Mouse (Mus musculus) heart, adult 18-20 months (tissue): ENCODE measurements at regions not wholly inside any gene's neighbourhood (a gene's known extent, or its start where the extent isn't known, plus 50 kb on each side); places are given as distances from the start of the nearest gene placed in this dataset.
A peak's percentile ranks its signal among the peaks of the same experiment; 100 is the strongest.

Source experiments
- DNase-seq, 2 experiments: peaks; one replicate each; pipeline ENCODE4 v3.0.0; 2021 to 2022; ENCODE audit warnings: mixed read lengths in 1 of 2

DNA sequence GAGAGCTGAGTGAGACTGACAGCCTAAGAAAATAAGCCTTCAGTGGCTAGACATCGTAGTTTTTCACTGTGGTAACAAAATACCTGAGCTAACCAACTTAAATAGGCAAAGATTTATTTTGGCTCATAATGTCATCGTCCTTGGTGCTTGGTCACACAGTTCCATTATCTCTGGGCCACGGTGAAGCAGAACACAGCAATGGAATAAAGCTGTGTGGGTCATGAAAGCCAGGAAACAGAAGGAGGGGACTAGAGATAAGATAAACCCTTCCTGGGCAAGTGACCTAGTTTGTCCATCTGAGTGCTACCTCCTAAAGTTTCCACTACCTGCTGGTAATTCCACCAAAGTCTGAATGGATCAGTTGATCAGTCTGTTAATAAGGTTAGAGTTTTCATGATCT, 134.8 kb upstream of the Gm5129 start:
- peak in 1 of 2 experiments; percentile 35 for DNase-seq

DNA sequence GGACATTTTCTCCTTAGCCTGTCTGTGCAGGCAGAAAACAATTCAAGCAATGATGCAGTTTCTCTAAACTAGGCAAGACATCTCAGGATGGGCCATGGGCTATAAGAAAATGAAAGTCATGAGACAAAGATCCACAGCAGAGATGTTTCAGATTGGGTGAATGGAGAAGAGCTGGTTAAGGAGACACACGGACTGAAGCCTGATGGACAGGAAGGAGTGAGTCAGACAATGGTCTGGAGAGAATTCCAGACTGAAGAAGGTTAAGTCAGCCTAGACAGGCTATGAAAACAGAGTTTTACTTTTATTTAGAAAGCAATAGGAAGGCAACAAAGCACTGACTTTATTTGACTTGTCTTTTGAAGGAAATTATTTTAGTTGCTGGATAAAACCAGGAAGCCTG, 137.5 kb upstream of the Il6 start:
- DNase-seq, result no peak

DNA sequence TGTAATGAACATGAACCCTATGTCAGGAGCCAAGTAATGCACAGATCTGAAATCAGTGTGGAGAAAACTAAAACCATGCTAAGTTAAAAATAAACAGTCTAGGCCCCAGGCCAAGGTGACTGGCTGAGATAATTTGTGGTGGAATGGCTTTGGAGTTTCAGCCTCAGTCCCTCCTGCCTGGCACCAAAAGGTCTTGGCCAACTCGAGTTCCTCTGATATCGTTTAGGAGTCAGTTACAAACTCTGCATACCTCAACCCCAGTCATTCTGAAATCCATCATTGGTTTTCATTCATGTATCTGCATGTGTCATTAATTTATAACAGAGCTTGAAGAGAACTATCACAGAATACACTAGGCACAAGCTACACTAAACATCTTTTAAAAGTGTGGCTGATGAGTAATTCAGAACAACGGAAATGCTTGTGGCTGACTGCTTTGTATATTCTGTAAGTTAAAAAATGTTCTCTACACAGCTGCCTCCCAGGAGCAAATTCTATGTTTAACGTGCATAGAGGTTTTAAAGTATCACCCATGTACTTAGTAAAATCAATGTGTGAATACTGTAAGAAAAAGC, 125.6 kb upstream of the Il6 start:
- peak; percentile 32 to 38 for DNase-seq

DNA sequence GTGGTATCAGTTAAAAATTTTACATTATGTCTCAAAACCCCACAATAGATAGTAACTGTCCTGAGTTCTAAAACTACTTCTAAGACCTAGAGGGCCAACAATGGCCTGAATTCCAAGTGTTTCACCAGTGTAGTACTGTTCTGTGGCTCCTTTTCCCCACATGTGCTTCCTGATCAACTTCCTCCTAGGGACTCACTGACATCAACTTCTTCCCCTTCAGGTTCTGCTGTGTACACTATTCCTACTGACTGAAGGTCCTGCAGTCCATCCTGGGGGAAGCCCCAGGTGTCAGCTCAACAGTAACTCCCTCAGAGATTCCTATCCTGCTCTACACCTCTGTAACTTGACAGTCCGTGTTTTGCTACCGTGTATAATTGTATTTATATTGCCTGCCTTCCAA, 120.6 kb upstream of the Il6 start:
- DNase-seq, result no peak

DNA sequence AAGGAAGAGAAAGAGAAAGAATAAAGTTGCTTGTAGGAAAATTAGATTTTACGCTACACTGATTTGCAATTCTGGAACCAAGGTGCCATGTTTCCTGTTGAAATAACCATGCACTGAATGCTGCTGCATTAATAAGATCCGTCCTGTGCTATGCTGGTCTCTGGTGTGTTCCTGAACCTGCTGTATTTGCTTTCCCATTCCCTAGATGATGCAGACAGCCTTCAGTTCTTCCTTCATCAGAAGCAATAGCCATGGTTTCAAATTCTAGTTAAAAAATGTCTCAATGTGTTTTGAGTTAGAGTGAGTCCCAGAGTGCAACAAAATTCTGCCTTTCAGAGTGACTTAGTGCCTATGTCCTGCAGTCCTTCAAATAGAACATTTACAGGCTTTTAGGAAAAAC, 120.1 kb upstream of the Il6 start:
- DNase-seq, result no peak

DNA sequence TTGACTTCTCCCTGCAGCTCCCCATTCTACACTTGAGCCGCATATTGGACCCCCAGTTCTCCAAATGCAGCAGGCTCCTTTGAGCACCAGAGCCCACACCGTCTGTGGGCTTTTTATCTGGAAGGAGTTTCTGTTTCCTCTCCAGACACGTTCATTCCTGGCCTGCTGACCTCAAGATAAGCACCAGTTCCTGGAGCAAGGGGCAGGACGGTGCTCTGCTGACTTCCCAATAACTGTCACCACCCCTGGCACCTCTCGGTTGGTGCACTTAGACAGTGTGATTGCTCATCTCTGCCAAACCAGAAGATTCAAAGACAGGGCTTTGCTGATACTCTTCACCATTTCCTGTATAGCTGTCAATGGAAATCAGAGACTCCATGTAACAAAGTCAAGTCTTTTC, 119.1 kb upstream of the Il6 start:
- DNase-seq, result peak; percentile 18 to 27

DNA sequence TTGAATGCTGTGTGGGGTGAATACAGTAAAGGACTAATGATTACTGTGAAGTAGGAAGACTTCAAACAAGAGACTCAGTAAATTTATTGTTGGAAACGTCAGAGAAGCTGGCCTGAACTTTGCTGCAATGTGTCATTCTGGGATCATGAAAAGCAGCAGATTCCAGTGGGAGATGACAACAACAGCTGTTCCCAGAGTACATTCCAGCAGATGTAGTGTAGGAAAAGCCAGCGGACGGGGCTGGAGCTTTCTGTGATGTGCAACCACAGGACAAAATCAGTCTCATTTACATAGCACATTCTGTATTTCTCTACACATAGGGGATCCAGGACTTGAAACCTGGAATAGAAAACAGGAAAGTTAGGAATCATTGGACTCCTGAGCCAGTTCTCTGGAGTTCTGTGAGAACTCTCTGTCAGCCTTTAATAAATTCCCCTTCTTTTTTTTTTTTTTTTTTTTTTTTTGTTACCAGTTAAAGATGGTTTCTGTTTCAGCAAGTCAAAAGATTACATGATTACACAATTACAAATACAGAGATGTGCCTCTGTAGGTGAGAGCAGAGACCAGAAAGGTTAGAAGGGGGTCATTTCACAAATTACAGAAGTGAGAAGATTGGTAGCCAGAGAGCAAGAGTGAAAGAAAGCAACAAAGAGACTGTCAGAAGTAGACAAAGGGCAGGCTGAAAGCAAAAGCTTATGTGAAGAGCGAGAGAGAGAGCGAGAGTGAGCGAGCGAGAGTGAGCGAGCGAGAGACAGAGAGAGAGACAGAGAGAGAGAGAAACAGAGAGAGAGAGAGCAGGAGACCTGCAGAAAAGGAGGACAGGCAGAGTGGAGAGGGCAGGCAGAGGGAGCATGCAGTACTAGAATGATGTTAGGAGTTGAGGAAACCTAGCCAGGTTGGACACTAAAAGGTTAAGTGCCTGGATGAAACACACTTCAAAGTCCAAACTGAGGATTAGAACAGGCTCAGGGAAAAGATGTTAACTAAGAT, 118.0 kb upstream of the Il6 start:
- DNase-seq, result peak; percentile 55 to 72

DNA sequence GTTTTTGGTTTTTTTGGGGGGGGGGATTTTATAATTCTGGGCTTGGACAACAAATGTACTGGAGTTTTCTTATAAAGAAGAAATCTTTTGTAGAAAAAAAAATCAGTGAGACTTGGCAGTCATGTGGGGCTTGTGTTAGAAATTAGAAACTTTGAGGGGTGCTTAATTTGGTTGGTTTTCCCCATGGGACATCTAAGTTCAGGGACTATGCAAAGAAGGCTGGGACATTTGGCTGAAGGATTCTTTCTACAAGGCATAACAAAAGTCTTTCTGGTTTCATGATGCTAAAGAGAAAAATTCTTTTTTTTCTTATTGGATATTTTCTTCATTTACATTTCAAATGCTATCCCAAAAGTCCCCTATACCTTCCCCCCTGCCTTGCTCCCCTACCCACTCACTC, 115.3 kb upstream of the Il6 start:
- DNase-seq, result peak in 1 of 2 experiments; percentile 5

DNA sequence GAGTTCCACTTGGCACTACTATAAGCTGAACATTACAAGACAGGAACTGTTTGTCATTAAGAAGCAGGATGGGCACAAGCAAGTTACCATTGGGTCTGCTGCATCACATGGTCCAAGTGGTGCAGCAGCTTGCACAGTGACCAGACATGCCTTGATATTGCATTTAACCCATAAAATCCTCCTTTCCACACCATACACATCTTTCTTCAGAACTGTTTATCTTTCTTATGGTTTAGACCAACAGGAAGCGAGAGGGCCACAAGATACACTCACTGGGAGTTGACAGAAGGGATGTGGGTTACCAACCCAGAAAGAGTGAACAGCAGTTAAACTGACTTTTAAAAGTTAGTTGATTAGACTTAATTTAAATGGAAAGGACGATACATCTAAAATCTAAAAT, 111.2 kb upstream of the Il6 start:
- no peak for DNase-seq

DNA sequence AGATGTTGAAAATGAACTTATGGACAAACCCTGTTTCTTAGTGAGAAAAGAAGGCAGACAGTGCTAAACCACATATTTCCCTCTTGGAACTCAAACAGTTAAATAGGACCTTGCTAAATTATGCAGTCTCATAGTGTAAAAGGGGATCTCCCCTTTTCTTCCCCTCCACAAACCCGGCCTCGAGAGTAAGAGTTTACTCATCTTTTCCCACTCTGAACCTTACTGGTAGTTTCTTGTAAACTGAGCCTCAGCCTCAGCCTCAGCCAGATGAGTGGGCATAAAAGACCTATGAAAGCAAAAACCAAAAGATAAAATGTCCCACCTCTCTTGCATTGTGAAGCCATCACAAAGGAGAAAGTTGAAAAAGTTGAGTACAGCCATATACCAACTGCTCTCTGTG, 92.6 kb upstream of the Il6 start:
- DNase-seq, result no peak

DNA sequence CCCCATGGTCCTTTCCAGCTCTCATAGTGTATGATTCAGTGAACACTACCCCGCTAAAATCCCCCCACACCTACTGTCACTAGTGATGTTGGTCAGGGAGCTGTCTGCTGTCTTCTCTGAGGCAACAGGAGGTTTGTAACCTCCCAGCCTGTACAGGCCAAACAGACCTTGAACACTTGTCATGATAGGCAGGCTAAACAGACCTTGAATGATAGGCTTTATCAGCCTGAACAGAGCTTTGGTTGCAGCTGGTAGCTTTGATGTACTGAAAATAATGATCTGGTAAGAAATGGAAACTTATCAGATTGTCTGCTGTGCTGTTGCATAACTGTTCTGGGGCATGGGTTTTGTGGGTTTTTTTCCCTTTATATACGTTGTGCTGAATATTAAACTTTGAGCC, 87.4 kb upstream of the Il6 start:
- no peak for DNase-seq

DNA sequence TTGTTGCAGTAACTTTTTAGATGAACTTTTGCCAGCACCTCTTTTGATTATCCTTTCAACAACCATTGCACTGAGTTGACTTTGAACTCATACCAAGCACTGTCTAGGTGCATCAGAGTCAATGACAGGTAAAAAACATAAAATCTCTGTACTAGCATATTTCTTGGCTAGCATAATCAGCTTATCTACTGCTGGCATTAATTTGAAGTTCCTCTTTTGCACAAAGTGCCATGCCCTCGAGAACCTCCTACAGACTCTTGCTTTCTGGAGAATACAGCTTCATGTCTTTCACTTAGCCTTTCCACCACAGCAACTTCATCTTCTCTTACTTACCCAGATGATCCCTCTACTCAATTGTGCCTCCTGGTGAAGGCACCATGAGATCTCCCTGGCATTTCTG, 85.3 kb upstream of the Il6 start:
- DNase-seq, result no peak

DNA sequence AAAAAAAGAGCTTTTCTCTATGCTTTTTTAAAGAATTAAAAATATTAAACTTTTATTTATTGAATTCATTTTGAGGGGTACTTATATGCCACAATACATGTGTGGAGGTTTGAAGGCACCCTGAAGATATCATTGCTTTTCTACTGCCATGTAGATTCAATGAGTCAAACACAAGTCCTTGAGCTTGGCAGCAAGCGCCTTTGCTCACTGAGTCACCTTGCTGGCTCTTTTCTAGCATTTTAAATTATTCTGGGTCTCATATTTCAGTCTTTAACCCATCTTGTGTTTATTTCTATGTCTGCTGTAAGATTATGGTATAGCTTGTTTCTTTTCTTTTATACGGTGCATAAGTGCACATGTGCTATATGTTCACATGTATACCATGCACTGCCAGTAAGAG, 83.5 kb upstream of the Il6 start:
- DNase-seq, result no peak

DNA sequence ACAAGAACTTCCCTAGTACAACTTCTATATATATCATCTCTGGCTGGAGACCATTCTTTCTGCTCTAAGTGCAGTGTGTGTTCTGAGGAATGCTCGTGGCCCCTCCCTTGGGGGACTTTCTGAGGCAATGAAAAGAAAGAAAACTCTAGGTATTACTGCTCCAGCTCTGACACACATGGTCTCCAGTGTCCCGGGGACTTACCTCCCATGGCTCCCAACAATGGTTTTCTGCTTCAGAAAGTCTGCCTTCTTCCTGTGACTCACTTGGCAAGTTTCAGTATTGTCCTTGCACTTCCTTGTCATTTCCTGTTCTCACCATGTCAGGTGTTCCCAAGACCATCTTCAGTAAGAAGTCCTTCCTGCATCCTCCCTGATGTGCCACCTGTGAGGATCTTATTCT, 65.7 kb upstream of the Il6 start:
- no peak for DNase-seq

DNA sequence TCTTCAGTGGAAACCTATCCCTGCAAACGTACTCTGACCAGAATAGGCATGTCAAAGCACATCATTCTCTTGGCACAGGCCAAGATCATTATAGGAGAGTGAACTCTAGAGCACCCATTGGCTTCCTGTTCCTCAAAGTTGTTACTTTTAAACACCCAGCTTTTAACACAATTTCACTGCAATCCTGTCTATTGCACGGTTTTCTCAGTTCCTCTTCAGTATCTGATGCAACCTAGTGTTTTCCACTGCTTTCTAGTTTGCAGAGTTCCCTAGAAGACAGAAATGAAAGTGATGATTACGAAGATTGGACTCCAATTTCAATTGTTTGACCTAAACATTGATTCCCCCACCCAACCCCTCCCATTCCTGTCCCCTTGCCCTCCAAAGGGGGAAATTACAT, 64.8 kb upstream of the Il6 start:
- DNase-seq, result peak in 1 of 2 experiments; percentile 48

DNA sequence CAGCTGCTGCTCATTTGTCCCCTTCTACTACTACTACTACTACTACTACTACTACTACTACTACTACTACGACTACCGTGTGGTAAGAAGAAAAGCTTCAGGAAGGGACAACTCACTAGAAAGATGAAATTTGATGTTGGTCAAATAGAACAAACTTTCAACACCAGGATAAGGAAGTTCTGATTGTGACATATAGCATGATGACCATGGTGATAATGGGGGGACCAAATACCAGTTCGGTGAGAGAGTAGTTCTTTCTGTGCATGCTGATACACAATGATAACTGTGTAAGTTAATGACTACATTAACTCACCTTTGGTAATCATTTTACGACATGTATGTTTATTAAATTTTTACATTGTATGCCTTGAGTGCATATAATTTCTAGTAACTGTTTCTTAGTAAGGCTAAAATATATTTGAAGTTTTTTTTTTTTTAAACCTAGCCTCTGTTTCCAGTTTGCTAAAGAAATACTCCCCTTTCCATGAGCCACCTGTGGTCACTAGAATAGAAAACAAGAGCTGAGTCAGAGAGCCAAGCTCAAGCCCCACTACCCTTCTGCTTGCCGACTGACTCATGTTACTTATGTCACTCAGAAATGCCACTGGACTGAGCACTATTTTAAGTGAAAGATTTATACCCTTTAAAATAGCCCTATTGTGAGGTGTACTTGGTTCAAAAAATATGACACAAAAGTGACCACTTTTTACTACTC, 62.3 kb upstream of the Il6 start:
- DNase-seq, result no peak

DNA sequence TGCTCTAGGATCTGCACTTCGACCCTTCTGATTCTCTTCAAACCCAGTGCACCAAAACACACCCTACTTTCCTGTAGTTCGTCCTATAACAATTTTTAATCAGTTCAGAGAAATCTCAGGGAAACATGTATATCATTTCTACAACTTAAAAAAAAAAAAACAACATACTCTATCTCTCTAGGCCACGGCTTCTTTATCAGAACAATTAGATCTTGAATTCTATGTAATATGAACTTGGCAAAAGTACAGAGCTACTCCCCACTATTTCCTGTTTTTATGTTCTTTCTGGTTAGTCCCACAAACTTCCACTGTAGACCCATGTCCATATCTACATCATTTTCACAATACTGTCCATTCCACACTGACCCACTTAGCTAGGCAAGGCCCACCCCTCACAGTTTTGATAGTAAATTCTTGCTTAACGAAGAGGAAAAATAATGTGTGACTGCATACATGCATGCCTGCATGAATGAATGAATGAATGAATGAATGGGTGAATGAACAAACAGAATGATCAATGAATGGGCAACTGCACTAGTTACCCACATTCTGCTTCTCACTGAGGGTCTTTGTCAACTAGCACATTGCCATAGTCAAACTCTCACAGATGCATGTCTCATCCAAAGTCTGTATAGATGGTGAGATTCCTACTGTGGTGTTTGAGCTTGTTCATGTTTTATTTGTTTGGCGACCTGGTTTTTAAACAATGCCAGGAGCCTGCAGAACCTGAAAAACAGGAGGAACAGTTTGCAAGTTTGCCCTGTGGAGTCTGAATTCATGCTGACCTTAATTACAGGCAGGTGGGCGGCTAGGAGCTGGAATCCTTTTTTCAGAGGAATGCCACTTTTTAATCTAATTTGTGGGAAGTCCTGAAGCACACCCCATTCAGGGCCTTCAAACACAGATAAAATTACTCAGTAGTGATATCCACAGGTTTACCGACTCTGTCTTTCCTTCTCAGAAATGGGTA, 61.2 kb upstream of the Il6 start:
- DNase-seq, result no peak
